Mouse (Mus musculus) adrenal gland, adult (tissue): ENCODE results near the gene Cpne5.

Experiments
- DNase-seq, 2 experiments: peaks; one replicate each; pipeline ENCODE4 v3.0.0; 2022 to 2023; ENCODE audit warnings: low spot score in 1 of 2; ENCODE audit not compliant: inconsistent age in 2 of 2

Gene Cpne5

DNA sequence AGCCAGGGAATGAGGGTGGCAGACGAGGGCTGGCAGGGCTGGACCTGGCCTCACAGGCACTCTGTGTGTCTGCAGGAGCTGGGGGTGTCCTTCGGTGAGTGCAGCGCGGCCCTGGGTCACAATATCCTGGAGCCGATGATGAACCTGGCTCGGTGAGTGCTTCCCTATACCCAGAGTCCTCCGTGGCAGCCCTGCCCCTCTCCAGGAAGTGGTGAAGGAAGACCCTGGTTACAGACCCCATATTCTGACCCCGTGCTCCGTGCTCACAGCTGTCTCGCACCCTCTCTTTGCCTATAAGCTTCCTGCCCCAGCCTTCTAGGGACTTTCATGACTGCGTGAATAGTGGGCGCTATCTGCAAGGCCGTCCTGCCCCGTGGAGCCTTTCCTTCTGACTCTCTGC, 90.7 kb downstream of the Cpne5 start:
- DNase-seq = no peak

- DNase-seq = no peak
Observed at GRCm38 (mm10) chr17:29145101-29145500, 92.9 kb downstream of the Cpne5 start.

GRCm38 (mm10) chr17:29143266-29143665, 94.7 kb downstream of the Cpne5 start:
- no peak for DNase-seq

GRCm38 (mm10) chr17:29141577-29141976, 96.4 kb downstream of the Cpne5 start:
- DNase-seq = no peak

DNA sequence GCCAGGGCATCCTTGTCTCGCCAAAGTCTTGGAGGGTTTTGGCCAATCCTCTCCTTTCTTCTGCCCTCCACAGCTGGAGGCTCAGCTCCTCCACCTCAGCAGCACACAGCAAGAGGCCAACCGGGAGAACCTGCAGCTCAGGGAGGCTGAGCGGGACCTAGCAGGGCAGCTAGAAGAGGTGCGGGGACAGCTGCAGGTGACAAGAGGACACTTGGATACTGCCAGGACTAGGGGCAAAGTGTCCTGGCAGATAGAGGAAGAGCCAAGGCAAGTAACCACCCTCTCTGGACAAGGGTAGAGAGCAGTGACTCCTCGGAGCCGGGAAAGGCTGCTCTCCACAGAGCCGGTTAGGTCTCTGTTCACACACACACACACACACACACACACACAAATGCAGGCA, 100.1 kb downstream of the Cpne5 start:
- no peak for DNase-seq

DNA sequence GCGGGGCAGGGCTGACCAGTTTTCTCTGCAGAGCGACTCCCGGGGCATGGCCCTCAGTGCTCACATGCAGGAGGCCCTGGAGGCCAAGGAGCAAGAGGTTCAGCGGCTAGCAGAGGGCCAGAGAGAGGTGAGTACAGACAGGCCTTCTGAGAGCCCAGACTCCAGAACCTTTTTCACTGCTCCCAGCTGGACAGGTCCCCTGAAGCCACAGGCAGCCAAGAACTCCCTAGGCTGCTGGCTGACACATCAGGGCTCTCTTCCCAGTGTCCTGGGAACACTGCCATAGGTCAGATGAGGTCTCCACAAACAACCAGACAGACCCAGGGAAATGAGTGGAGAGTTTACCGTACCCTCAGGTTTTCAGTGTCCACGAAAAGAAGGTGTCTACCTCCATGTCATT, 101.7 kb downstream of the Cpne5 start:
- peak; percentile 80 to 86 for DNase-seq

- DNase-seq = no peak
Observed at GRCm38 (mm10) chr17:29135066-29135465, 102.9 kb downstream of the Cpne5 start.

- DNase-seq = no peak
Observed at GRCm38 (mm10) chr17:29129341-29129740, 108.6 kb downstream of the Cpne5 start.

DNA sequence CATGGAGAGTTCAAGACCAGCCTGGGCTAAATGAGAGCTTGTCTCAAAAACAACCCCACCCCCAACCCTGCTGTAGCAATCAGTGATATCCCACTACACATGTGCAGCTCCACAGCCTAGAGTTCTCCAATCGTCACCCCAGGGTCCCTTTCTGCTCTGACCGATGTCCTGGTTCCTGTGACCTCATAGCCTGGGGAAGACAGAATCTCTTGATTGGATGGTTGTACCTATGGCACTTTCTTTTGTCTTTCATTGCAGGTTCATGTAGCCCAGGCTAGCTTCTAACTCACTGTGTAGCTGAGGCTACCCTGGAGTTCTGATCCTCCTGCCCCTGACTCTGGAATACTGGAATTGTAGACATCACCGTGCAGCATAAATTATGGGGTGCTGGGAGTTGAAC, 111.4 kb downstream of the Cpne5 start:
- DNase-seq = peak in 1 of 2 experiments; percentile 12

DNA sequence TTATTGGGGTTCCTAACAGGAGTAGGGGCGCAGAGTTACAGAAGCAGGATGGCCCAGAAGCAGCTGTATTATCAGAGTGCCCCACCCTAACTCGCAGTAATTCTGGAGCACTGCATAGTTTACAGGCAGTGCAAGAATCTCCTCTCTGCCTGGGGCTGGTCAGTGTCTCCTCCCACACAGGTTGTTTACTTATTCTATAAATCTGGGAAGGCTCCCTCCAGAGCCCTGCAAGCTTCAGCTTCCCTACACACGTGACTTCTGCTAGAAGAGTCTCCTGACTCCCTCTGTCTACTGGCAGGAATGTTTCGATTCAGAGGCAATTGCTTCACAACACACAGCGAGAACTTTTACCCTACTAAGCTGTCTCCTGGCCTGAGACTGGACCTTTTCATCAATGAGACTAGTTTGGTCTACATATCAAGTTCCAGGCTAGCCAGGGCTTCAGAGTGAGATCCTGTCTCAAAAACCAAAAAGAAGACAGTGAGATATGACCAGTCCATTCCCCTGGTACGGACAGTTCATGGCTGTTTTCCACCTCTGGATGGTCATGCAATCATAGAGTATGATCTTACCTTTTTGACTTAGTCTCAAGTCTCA, 114.3 kb downstream of the Cpne5 start:
- DNase-seq = peak in 1 of 2 experiments; percentile 15

DNA sequence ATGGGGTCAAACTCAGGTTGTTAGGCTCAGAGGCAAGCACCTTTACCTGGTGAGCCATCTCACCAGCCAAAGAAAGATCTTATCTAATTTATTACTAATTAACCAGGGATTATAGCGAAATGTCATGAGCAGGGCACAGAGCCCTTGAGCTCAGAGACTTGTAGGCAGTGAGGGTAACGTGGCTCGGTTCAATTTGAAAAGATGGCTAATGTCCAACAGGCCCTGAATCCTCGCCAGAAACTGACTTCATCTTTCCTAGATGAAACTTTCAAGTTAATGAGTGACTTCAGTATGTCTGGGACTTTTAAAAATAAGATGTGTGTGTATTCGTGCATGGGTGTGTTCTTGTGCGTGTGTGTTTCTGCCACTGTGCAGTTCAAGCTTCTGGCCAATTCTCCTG, 115.2 kb downstream of the Cpne5 start:
- peak; percentile 68 to 91 for DNase-seq

GRCm38 (mm10) chr17:29120666-29121065, 117.3 kb downstream of the Cpne5 start:
- DNase-seq = peak in 1 of 2 experiments; percentile 42

DNA sequence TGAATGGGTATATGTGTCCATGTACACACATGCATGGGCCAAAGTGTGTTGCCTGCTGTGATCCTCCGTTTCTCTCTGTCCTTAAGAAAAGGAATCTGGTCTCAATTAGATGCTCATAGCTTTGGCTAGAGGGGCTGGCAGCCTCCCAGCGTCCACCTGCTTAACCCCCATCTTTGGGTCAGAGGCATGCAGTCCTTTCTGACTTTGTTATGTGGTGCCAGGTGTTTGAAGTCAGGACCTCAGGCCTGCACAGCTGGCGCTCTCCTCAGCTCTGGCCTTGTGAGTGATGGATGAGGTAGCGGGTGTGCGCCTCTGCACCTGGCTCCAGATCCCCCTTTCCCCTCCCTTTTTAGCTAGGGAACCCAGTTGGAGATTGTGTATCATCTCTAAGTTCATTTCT, 119.9 kb downstream of the Cpne5 start:
- DNase-seq = peak in 1 of 2 experiments; percentile 14

DNA sequence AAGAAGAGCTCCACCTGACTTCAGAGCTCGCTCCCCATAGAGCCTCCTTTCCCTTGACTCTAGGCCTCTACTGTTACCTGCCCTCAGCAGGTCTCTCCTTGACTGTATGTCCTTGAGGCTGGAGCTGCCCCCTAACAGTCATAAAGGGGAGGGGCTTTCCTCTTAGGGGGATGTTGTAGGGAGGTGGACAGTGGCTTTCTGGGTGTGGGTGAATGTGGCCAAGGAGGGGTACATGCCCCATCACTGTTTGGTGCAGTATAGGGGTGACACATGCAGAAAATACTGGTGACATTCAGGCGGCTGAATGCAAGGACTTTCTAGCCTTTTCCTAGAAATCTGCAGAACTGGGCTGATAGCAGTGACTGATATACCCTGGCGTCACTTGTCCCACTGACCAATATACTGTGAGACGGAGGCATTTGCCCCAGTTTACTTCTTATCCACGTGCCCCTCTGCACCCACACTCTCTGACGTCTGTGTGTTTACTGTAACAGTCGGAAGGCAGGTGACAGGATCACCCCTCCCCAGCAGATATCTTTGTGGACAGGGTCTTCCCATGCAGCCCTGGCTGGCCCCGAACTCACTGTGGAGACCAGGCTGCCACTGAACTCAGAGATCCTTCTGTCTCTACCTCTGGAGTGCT, 120.8 kb downstream of the Cpne5 start:
- DNase-seq = peak in 1 of 2 experiments; percentile 16

DNA sequence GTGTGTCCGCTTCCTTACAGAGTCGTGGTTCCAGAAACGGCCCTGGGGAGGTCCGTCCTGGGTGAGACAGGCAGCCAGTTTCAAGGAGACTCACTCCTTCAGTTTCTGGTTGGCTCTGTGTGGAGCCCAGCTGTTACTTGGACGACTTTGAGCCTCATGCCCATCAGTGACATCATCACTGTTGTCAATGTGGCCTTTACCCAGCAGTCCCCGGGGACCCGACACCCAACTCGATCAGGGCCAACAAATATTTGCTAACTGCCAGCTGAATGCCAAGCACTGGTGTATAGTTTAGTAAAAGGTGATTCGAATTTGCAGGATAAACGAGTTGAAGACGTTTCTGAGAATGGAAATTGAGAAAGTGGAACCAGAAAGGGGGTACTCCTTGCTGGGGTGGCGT, 121.9 kb downstream of the Cpne5 start:
- DNase-seq = peak in 1 of 2 experiments; percentile 29

GRCm38 (mm10) chr17:29113591-29114352, 124.2 kb downstream of the Cpne5 start, which contains the start of gene Rab44:
TSS of gene Rab44 (plus strand) at chr17:29114145.
- peak in 1 of 2 experiments; percentile 16 for DNase-seq

DNA sequence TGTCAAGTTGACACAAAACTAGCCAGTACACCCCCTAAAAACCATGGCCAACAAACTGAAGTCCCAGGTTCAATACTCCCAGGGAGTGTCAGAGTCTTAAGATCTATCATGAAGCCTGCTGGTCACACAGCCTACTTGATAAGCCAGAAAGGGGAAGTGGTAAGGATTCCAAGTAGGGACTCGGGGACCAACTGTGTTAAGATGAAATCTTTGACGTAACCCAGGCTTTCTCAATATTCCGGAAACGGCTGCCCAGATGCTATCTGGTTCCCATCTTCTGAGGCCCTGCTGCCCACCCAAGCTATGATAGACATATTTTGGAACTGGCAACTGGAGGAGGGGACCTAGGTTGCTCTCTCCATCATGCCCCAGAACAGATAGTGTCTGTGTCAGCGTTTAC, 126.6 kb downstream of the Cpne5 start:
- DNase-seq = peak in 1 of 2 experiments; percentile 14

- DNase-seq = peak in 1 of 2 experiments; percentile 10
Observed at GRCm38 (mm10) chr17:29110356-29110755, 127.6 kb downstream of the Cpne5 start.
